Mouse (Mus musculus) mature B cell (primary cell): Measurements from ENCODE around the gene Nek1.

ENCODE experiments used
- in situ Hi-C: fragments of 300-500 bp; cut with MboI; formaldehyde crosslinking; loops from 2 replicates; pipeline ENCODE4 v1.14.3; 2019

The Nek1 gene

DNA sequence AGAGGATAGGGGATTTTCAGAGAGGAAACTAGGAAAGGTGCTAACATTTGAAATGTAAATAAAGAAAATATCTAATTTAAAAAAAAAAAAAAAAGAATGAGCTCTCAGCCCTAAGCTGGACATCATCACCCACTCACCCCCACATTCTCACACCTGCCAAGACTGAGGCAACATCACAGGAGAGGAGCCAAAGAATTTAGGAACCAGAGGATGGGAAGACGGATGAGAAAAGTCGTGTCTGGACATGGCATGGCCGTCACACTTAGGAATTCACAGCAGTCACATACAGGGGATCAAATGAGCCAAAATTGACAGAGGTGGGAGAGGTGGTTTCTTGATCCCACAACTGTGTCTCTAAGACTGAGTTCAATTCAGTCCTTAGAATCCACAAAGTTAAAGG, 165.5 kb downstream of the Nek1 start:
- in situ Hi-C loops, result no loop called here

GRCm38 (mm10) chr8:61161461-61162185, 168.6 kb downstream of the Nek1 start:
- in situ Hi-C loops, result no loop called here

- in situ Hi-C loops, result no loop called here
Observed at GRCm38 (mm10) chr8:61162186-61162566, 169.2 kb downstream of the Nek1 start.

DNA sequence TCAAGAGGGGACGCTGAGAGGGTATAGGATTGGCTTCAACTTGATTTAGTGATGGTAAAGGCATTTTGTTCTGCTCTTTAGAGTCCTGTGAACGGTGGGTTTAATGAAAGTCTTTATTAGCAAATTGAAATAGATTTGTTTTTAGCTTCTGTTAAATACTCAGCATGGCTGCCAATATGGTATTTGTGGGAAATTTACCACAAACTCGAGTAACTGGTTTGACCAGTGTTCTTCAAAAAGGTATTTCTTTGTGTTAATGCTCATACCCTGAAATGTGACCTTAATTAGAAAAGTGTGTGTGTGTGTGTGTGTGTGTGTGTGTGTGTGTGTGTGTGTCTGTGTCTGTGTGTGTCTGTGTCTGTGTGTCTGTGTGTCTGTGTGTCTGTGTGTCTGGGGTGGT, 178.6 kb downstream of the Nek1 start:
- in situ Hi-C loops, result no loop called here

DNA sequence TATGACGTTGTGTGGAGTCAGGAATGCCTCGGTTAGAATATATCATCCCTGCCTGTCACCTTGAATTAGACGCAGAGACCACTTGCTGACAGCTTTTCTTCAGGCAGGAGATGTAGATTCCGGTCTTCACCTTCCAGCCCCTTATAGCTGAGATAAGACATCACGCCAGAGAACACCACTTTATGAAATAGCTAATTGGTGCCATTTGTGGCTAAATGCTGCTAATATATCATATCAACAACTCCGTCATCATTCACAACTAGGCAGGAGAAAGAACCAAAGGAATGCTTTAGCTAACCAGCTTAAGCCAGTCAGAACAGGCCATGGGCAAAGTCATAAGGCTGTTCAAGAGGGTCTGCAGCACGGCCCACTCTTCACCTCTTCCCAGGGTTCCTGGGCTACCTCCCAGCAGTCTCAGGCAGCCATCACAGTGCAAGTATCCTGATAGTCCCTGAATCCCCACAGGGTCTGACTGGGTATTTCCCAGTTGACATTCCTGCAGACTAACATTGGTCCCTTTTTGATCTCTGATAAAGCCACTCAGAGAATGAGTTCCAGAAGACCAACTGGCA, 181.0 kb downstream of the Nek1 start:
- in situ Hi-C loops, result no loop called here

DNA sequence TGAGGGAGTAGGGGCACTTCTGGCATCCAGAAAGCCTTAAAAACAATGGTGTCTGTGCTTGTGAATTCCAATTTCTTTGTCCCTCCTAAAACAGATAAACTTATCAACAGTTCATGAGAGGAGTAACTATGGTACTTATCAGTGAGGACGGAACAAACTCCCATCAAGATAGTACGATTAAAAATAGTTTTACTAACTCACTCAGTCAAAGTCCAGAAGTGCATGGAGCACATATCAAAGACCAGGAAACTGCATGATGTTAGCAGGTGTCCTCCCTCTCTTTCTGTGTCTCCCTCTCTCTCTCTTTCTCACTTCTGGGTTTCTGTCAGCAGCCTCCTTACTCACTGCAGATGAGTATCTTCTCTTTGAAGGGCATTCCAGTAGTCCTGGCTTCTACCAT, 182.9 kb downstream of the Nek1 start:
- in situ Hi-C loops, result no loop called here

- in situ Hi-C loops, result no loop called here
Observed at GRCm38 (mm10) chr8:61177680-61178593, 184.9 kb downstream of the Nek1 start.

GRCm38 (mm10) chr8:61178594-61179140, 185.7 kb downstream of the Nek1 start:
- in situ Hi-C loops, result no loop called here
